Mouse (Mus musculus) left cerebral cortex, postnatal 4 days (tissue): ENCODE measurements around the gene Rfpl4. TPM values are rescaled to one million over a fixed set of nuclear protein-coding genes. Genes with fewer than 3 reads are reported as not detected.
"Not testable (repeated sequence)": the region's sequence is repeated elsewhere in the genome, so short reads cannot be mapped to it uniquely, and the experiment has no call there.

Experiments used
- DNase-seq: peaks from one replicate; pipeline ENCODE4 v3.0.0-alpha.2; 2022
- intact Hi-C: fragments of 180-260 bp; cut with DNase I; formaldehyde crosslinking; loops from one replicate; pipeline ENCODE4 v1.15.1; 2025
- microRNA-seq: library from miRNA; unstranded; fragments of <30 nt; microRNA quantifications from one replicate; pipeline ENCODE4 v1.2.0, GENCODE M21; 2022
- total RNA-seq, 2 experiments: library from RNA; stranded (reverse); gene quantifications; 2 replicates each; pipeline ENCODE4 v1.2.3; 2021

Gene Rfpl4
- total RNA-seq, 2 experiments from 2014 or later: not detected

DNA sequence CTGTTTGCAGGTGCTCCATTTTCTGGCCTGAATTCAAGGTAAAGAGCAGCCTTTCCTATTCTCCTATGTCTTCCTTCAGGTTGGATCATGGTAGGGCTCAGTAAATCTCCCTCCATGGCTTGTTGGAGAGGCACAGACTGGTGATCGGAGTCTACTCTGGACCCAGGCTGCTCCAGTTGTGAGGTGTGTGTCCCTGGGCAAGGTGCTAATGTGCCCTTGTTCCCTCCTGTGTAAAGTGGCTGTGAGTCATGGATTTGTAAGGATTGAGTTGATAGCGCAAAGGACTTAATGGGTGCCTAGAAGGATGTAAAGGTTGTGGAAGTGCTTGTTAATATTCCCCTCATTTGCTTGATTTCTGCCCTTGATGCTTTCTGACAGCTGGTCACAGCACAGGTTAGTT, 34.8 kb downstream of the Rfpl4 start:
- intact Hi-C loops: no loop called here
- DNase-seq: no peak

- no peak for DNase-seq
- intact Hi-C loops: no loop called here
Observed at GRCm38 (mm10) chr7:5081241-5081640, 35.5 kb downstream of the Rfpl4 start.

GRCm38 (mm10) chr7:5080815-5081214, 35.9 kb downstream of the Rfpl4 start:
- intact Hi-C loops: no loop called here
- DNase-seq: no peak

DNA sequence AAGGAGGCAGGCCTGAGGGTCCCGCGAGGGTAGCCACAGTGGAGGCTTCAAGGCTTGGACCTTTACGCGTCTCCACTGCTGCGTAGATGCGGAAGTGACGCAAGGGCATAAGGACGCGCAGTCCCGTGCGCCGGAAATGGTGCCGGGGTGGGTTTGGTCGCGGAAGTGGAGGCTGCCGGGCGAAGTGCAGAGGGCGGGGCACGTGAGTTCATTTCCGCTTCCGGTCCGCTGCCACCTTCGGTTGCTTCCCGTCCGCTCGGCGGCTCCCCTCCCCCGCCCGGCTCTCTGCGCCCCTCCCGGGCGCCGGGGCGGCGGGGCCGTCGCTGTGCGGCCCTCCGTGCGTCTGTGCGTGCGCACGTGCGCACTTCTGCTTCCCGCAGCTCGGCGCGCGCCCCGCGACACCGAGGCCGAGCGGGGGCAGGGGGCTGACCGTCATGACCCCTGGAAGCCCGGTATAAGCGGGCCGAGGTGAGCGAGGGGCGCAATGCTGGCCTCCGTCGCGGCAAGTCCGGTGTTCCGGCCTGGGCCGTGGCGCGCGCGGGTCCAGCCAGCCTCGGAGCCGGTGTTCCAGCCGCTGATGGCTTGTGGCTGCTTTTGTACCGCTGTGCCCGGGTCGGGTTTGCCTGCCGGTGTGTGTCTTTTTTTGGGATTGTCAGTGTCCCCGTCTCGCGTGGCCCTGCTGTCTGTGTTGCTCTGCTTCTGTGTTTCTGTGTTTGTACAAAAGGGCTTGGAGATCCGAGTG, 36.6 kb downstream of the Rfpl4 start, which contains the start of gene Epn1:
Epn1 (plus strand) TSS at position 226 of the 742 bp plus-strand sequence.
- intact Hi-C loops: no loop called here
- peak; percentile 97 for DNase-seq

DNA sequence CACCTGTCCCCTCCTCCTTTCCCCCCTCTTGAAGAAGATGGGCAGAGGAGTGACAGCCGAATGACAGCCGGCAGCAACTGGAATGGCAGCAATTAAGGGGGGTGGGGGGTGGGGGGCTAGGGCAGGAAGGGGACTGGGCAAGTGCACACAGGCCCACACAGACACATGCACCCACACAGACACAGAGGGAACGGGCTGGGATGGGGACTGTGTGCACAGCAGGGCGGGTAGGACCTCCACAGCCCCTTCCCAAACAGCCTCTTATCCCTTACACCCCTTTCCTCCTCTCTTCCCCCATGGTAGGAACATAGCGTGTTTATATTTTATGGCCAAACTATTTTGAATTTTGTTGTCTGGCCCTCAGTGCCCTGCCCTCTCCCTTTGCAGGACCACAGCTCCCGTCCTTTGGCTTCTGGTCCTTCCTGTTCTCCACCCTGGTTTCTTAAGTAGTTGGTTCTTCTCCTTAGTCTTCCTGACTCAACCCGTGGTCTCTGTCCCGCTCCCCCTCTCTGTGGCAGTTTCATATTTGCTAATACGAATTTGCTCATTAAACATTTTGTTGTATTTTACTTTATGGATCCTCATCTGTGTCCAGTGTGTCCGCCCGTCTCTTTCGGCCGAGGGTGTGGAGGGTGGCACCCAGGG, 37.3 kb downstream of the Rfpl4 start:
- DNase-seq, intact Hi-C loops: not testable (repeated sequence)

GRCm38 (mm10) chr7:5076931-5077330, 39.8 kb downstream of the Rfpl4 start:
- no peak for DNase-seq
- intact Hi-C loops: no loop called here

DNA sequence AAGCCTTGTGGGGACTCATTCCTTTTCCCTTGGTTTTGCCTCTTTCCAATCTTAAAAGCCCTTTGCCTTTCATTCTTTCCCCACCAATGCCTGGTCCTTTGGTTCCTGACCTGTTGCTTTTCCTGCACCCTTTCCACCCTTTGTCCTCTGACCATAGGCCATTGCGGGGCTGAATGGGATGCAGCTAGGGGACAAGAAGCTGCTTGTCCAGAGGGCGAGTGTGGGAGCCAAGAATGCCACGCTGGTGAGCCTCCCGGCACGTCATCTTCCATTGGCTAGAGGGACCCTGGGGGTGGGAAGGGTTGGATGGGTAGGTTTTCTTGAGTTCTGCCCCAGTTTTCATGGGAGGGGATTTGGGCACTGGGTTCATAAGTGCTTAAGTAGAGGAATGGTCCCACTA, 41.8 kb downstream of the Rfpl4 start:
- no peak for DNase-seq
- intact Hi-C loops: no loop called here

DNA sequence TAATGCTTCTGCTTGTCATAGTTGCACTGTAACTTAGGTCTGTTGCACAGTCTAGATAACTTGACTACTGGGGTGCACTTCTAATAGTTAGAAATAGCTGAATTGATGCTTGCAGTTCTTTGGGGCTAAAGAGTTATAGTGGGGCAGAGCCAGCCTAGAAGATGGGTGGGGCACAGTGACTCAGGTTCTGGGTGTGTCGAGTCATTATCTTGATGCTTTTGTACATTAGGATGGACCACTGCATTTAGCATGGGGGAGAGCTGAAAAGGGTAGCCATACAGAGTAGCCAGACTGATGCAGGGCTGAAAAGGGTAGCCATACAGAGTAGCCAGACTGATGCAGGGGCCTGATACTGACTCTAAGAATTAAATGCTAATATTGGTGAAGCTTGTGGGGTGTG, 43.2 kb downstream of the Rfpl4 start:
- intact Hi-C loops: no loop called here
- no peak for DNase-seq

- DNase-seq: no peak
- intact Hi-C loops: no loop called here
Observed at GRCm38 (mm10) chr7:5064886-5065285, 51.9 kb downstream of the Rfpl4 start.

DNA sequence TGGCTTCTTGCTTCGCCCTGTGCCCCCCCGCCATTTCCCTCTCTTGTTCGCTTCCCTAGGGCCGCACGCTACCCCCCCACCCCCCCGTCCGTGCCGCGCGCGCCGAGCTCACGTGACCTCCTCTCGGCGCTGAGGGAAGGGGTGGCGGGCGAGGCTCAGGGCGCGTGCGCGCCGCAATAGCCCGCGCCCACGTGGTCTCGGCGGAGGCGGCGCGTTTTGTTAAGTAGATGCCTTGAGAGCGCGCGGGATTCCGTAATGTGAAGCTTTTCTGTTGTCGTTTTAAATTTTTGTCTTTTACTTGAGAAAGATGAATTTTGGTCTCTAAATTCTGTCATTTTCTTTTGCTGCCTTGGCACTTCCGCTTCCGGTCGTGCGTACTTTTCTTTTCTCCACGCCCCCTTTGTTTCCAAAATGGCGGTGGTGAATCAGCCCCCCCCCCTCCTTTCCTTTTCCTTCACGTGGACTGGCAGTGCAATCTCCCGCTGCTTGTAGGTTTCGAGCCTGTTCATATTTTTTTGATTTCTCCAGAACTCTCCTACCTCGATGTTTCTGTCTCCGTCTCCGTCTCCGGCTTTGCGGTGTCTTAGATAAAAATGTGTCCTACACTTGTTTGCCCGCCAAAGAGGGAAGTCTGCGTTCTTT, 54.3 kb downstream of the Rfpl4 start:
- peak; percentile 65 for DNase-seq
- intact Hi-C loops: no loop called here

- DNase-seq: peak; percentile 97
- intact Hi-C loops: no loop called here
Observed at GRCm38 (mm10) chr7:5061774-5062359, 54.9 kb downstream of the Rfpl4 start, which contains the start of gene U2af2. Gene U2af2 (plus strand): TSS chr7:5062143.

DNA sequence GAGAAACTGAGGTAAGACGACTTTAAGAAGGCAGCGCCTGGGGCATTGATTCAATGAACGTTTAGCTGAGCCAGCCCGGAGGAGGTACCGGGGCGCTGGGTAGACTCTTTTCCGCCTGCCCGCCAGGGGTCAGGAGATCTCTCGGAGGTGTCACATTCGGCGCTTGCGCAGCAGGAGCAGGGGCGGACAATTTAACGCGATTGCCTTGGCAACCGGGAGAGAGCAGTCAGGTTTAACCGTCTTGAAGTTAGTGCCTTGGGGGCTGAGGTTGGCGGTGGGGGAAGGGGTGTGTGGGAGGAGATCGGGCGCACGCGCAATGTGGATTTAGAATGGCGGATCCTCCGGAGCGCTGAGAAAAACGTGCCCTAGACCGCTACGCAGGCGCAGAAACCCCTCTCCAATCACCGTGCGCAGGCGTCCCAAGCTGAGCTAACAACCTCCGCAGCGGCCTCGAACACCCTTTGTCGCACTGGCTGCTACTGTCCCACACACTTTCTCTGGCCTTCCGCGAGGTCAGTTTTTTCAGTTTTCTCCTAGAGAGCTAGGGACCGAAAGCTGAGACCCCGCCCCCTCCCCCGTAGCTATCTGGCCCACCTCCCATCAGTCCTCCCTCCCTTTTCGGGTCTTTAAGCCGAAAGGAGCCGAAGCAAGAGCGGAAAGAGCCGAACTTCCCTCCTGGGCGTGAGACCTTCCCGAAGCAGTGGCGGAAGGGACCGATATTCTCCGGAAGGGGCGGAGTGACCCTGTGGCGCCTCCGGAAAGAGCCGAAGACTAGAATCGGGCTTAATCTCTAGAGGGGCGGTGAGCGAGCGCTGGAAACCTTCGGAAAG, 55.6 kb downstream of the Rfpl4 start:
- intact Hi-C loops: no loop called here
- peak; percentile 99 for DNase-seq

DNA sequence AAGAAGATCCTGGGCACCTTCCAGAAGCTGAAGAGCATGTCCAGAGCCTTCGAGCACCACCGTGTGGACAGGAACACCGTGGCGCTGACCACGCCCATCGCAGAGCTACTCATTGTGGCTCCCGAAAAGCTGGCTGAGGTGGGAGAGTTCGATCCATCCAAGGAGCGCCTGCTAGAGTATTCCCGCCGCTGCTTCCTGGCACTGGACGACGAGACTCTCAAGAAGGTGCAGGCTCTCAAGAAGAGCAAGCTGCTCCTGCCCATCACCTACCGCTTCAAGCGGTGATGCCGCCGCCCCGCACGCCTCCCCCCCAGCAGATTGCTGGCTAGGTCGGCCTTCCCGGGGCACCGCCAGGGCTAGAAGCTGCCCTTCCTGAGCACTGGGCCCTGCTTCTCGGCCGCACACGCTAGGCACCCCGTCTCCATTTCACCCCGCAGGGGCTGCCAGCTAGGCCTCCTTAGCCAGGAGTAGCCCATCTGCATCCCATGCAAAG, 56.5 kb downstream of the Rfpl4 start:
- intact Hi-C loops: no loop called here
- peak; percentile 88 for DNase-seq

Small RNA genes lying within 50 kb of the gene (microRNA-seq; reads per million reads assigned to microRNA genes)
- gene Gm26217: not detected

Other genes with a start within 250 kb of the Rfpl4 start
- gene Isoc2b, start 246.7 kb downstream of the Rfpl4 start, total RNA-seq: 1 to 10 TPM; 1.2 to 1.9 TPM
- 1 to 10 TPM; 6.2 to 6.5 TPM for gene Isoc2a, start 239.8 kb downstream of the Rfpl4 start, total RNA-seq
- gene Gm36210, start 210.4 kb downstream of the Rfpl4 start, total RNA-seq: under 1 TPM; 0.50 to 0.74 TPM
- 10 to 100 TPM; 21.1 to 21.4 TPM for gene Zfp628, start 201.7 kb downstream of the Rfpl4 start, total RNA-seq
- 10 to 100 TPM; 50.8 to 51.5 TPM for gene Nat14, start 194.9 kb downstream of the Rfpl4 start, total RNA-seq
- 1 to 10 TPM; 3.1 to 3.6 TPM for gene Ssc5d, start 191.2 kb downstream of the Rfpl4 start, total RNA-seq
- not detected for gene Sbk2, start 152.5 kb downstream of the Rfpl4 start, total RNA-seq
- 1 to 10 TPM; 1.4 to 1.5 TPM for gene Sbk3, start 145.8 kb downstream of the Rfpl4 start, total RNA-seq
- gene Zfp579, start 120.8 kb downstream of the Rfpl4 start, total RNA-seq: 10 to 100 TPM; 58.7 to 61.7 TPM
- 1 to 10 TPM; 3.9 to 5.0 TPM for gene Zfp524, start 102.5 kb downstream of the Rfpl4 start, total RNA-seq
- gene Fiz1, start 102.3 kb downstream of the Rfpl4 start, total RNA-seq: 10 to 100 TPM; 28.0 to 31.4 TPM
- gene Gm44973, start 101.5 kb downstream of the Rfpl4 start, total RNA-seq: not detected
- 10 to 100 TPM; 43.8 to 45.9 TPM for gene Zfp865, start 96.6 kb downstream of the Rfpl4 start, total RNA-seq
- 10 to 100 TPM; 50.4 to 61.6 TPM for gene Ccdc106, start 96.4 kb downstream of the Rfpl4 start, total RNA-seq
- not detected for gene 4632433K11Rik, start 82.8 kb downstream of the Rfpl4 start, total RNA-seq
- 1 to 10 TPM; 5.2 to 5.6 TPM for gene Zfp784, start 78.5 kb downstream of the Rfpl4 start, total RNA-seq
- 10 to 100 TPM; 65.0 to 65.4 TPM for gene Zfp580, start 65.4 kb downstream of the Rfpl4 start, total RNA-seq
- 100 to 1,000 TPM; 222 to 229 TPM for gene U2af2, start 54.8 kb downstream of the Rfpl4 start, total RNA-seq
- gene Epn1, start 36.7 kb downstream of the Rfpl4 start, total RNA-seq: 100 to 1,000 TPM; 301 to 316 TPM
- not detected for gene Rasl2-9, start 9.0 kb upstream of the Rfpl4 start, total RNA-seq
- gene Vmn1r55, start 32.7 kb upstream of the Rfpl4 start, total RNA-seq: not detected
- not detected for gene Vmn1r56, start 79.8 kb upstream of the Rfpl4 start, total RNA-seq
- not detected for gene Vmn1r57, start 101.5 kb upstream of the Rfpl4 start, total RNA-seq
- not detected for gene Gm5065, start 233.6 kb upstream of the Rfpl4 start, total RNA-seq
- gene Nlrp2, start 234.1 kb upstream of the Rfpl4 start, total RNA-seq: not detected